12 mouse cellular contexts compared by ENCODE assay signal in genomic region chr2:90526971-90527370, GRCm38 (mm10). TPM values are rescaled to one million over a fixed set of nuclear protein-coding genes. Genes with fewer than 3 reads are reported as not detected.
DNase-seq lines count a peak whose midpoint lies in the region; ATAC-seq and TF ChIP-seq lines count a peak whose summit lies in the region.
"Had no signal": no experiment of that assay in that cellular context is flagged by ENCODE, and none has a peak within 500 bp of the region (broad histone marks: within the 10 kb centered on the region; RNA-seq: fewer than 3 reads in every experiment).

No protein-coding gene starts in this region.

- no peak for DNase-seq in limb, embryonic 10.5 days (ENCODE audit: low spot score)
- peak; percentile 28 for DNase-seq in hindbrain, postnatal 0 days (ENCODE audit: low spot score)
- DNase-seq in spleen, postnatal 14 days (ENCODE audit: low spot score in 2 of 2): no peak
- no peak for DNase-seq in kidney, postnatal 36 days
- DNase-seq: adrenal gland, adult 8-10 months; gastrocnemius, postnatal 14 days; kidney, postnatal 25 days; liver had no signal

- no peak for ATAC-seq in limb, embryonic 13.5 days (ENCODE audit: low FRiP score, low read depth)
- peak; percentile 53; the same call in 1 of the 2 replicates for ATAC-seq in forebrain, embryonic 13.5 days
- ATAC-seq in hindbrain, postnatal 0 days: peak; percentile 60

- no peaks in the 10 kb centered on the region; the same call in 1 of the 2 replicates for H3K27me3 ChIP-seq in limb, embryonic 13.5 days
- no peaks in the 10 kb centered on the region for H3K27me3 ChIP-seq in limb, embryonic 10.5 days (ENCODE audit: low read depth, poor library complexity, severe bottlenecking)
- H3K27me3 ChIP-seq in forebrain, embryonic 13.5 days: no peaks in the 10 kb centered on the region
- H3K27me3 ChIP-seq in hindbrain, postnatal 0 days (ENCODE audit: insufficient read depth, low read length): no peaks in the 10 kb centered on the region

- peaks cover 15% of the 10 kb centered on the region; the same call in 1 of the 2 replicates for H3K4me1 ChIP-seq in limb, embryonic 13.5 days
- no peaks in the 10 kb centered on the region for H3K4me1 ChIP-seq in limb, embryonic 10.5 days
- H3K4me1 ChIP-seq in forebrain, embryonic 13.5 days: peaks cover 23% of the 10 kb centered on the region
- peaks cover 6% of the 10 kb centered on the region for H3K4me1 ChIP-seq in hindbrain, postnatal 0 days (ENCODE audit: insufficient read depth, low read length)
- peaks cover 12% of the 10 kb centered on the region for H3K4me1 ChIP-seq in olfactory bulb, adult 2 months (ENCODE audit: control insufficient read depth, insufficient read depth, low read length)

- H3K9ac ChIP-seq in limb, embryonic 13.5 days: no peak overlapping the region
- peak overlapping the region; percentile 30; the same call in 1 of the 2 replicates for H3K9ac ChIP-seq in forebrain, embryonic 13.5 days
- no peak overlapping the region for H3K9ac ChIP-seq in hindbrain, postnatal 0 days (replicated peaks; ENCODE audit: low read length)

- H3K9me3 ChIP-seq in limb, embryonic 13.5 days: no peaks in the 10 kb centered on the region
- no peaks in the 10 kb centered on the region for H3K9me3 ChIP-seq in limb, embryonic 10.5 days (replicated peaks)
- H3K9me3 ChIP-seq in forebrain, embryonic 13.5 days (replicated peaks): no peaks in the 10 kb centered on the region
- no peaks in the 10 kb centered on the region for H3K9me3 ChIP-seq in hindbrain, postnatal 0 days (ENCODE audit: low read length)

- no peak for TF ChIP-seq POLR2A in olfactory bulb, adult 2 months (IDR thresholded peaks at IDR 0.05; ENCODE audit: insufficient read depth, low read depth, low read length)

- WGBS in limb, embryonic 13.5 days: 67% methylated on average over 6 of the region's 6 CpGs
- WGBS in limb, embryonic 10.5 days: 73% methylated on average over 6 of the region's 6 CpGs
- 26% methylated on average over 6 of the region's 6 CpGs for WGBS in forebrain, embryonic 13.5 days
- 17% methylated on average over 6 of the region's 6 CpGs for WGBS in hindbrain, postnatal 0 days
- WGBS in olfactory bulb, adult 2 months: 25% methylated on average over 6 of the region's 6 CpGs

- no peak for TF ChIP-seq CTCF in hindbrain, postnatal 0 days (IDR thresholded peaks at IDR 0.05; ENCODE audit: low read depth)
- no peak for TF ChIP-seq CTCF in olfactory bulb, adult 2 months (IDR thresholded peaks at IDR 0.05; ENCODE audit: insufficient read depth, low read depth, low read length)

- no peak overlapping the region for H3K4me3 ChIP-seq in limb, embryonic 13.5 days
- H3K4me3 ChIP-seq in limb, embryonic 10.5 days: no peak overlapping the region
- H3K4me3 ChIP-seq in forebrain, embryonic 13.5 days: no peak overlapping the region
- no peak overlapping the region for H3K4me3 ChIP-seq in hindbrain, postnatal 0 days (ENCODE audit: low read length)
- H3K4me3 ChIP-seq in olfactory bulb, adult 2 months (ENCODE audit: insufficient read depth, low read depth, low read length): no peak overlapping the region
- H3K4me3 ChIP-seq: myocyte had no signal

- H3K27ac ChIP-seq in limb, embryonic 13.5 days: 0 out of 2 replicates have a peak overlapping the region, but pooled peaks have one; percentile 48
- H3K27ac ChIP-seq in limb, embryonic 10.5 days: no peak overlapping the region
- peak overlapping the region; percentile 51 for H3K27ac ChIP-seq in forebrain, embryonic 13.5 days
- peak overlapping the region; percentile 71 for H3K27ac ChIP-seq in hindbrain, postnatal 0 days
- peak overlapping the region; percentile 47; the same call in 1 of the 2 replicates for H3K27ac ChIP-seq in olfactory bulb, adult 2 months (ENCODE audit: insufficient read depth, low read depth, low read length)

- no peak overlapping the region for H3K4me2 ChIP-seq in limb, embryonic 13.5 days (replicated peaks)
- 0 out of 2 replicates have a peak overlapping the region, but pooled peaks have one; percentile 22 for H3K4me2 ChIP-seq in forebrain, embryonic 13.5 days
- peak overlapping the region; percentile 1; the same call in 1 of the 2 replicates for H3K4me2 ChIP-seq in hindbrain, postnatal 0 days (ENCODE audit: low read depth, low read length)

- no peaks in the 10 kb centered on the region for H3K36me3 ChIP-seq in limb, embryonic 13.5 days
- no peaks in the 10 kb centered on the region for H3K36me3 ChIP-seq in limb, embryonic 10.5 days
- H3K36me3 ChIP-seq in forebrain, embryonic 13.5 days (ENCODE audit: poor library complexity, severe bottlenecking): no peaks in the 10 kb centered on the region
- H3K36me3 ChIP-seq in hindbrain, postnatal 0 days (ENCODE audit: insufficient read depth, low read length): no peaks in the 10 kb centered on the region

RNA-seq across cellular contexts. Expression of gene Ptprj, which starts 53.5 kb away (rescaled TPM):
- polyA plus RNA-seq in limb, embryonic 13.5 days (2015; fragmentation: Nextera tagmentation; extraction: Ambion mirVana): 1.3 and 1.6 TPM in 2 replicates
- 1.0 and 1.3 TPM in 2 replicates for polyA plus RNA-seq in limb, embryonic 10.5 days (2016; fragmentation: Nextera tagmentation; extraction: Ambion mirVana)
- 2.1 and 2.2 TPM in 2 replicates for polyA plus RNA-seq in forebrain, embryonic 13.5 days (2015; fragmentation: Nextera tagmentation; extraction: Ambion mirVana)
- 37.8 and 39.1 TPM in 2 replicates for total RNA-seq in hindbrain, postnatal 0 days (2014; rRNA removed)
- polyA plus RNA-seq in hindbrain, postnatal 0 days (2015; fragmentation: Nextera tagmentation; extraction: Ambion mirVana): 4.6 and 4.7 TPM in 2 replicates
- polyA plus RNA-seq in olfactory bulb, adult 2 months (2012; ENCODE audit: insufficient read depth, insufficient read length, low replicate concordance, missing spikeins): 79.8 TPM in 1 of 2 replicates, not detected in the other
